In genomic region chr10:18056391-18056745, GRCm38 (mm10) we compare ENCODE assay signal across 8 mouse cellular contexts. TPM values are rescaled to one million over a fixed set of nuclear protein-coding genes. Genes with fewer than 3 reads are reported as not detected.
DNase-seq lines count a peak whose midpoint lies in the region; ATAC-seq and TF ChIP-seq lines count a peak whose summit lies in the region.

No protein-coding gene starts in this region.

- H3K9me3 ChIP-seq in kidney, postnatal 0 days (replicated peaks; ENCODE audit: low read length): no peaks in the 10 kb centered on the region
- H3K9me3 ChIP-seq in hindbrain, embryonic 14.5 days (ENCODE audit: control insufficient read depth, low read length): no peaks in the 10 kb centered on the region
- H3K9me3 ChIP-seq in midbrain, embryonic 16.5 days (replicated peaks; ENCODE audit: control insufficient read depth, low read length, poor library complexity, severe bottlenecking): no peaks in the 10 kb centered on the region

- H3K36me3 ChIP-seq in kidney, postnatal 0 days (ENCODE audit: insufficient read depth, low read length): no peaks in the 10 kb centered on the region
- H3K36me3 ChIP-seq in hindbrain, embryonic 14.5 days (replicated peaks; ENCODE audit: control insufficient read depth, insufficient read depth): no peaks in the 10 kb centered on the region
- no peaks in the 10 kb centered on the region for H3K36me3 ChIP-seq in midbrain, embryonic 16.5 days (ENCODE audit: control insufficient read depth, insufficient read depth, low read length)

- H3K4me2 ChIP-seq in kidney, postnatal 0 days (ENCODE audit: low read length): peak overlapping the region; percentile 62
- peak overlapping the region; percentile 71 for H3K4me2 ChIP-seq in hindbrain, embryonic 14.5 days (replicated peaks)
- H3K4me2 ChIP-seq in midbrain, embryonic 16.5 days (ENCODE audit: low read length): peak overlapping the region; percentile 86

- H3K4me1 ChIP-seq in kidney, postnatal 0 days (replicated peaks; ENCODE audit: insufficient read depth, low read length): peaks cover 20% of the 10 kb centered on the region
- H3K4me1 ChIP-seq in brown adipose tissue, adult 24 weeks (ENCODE audit: control insufficient read depth, insufficient read depth, insufficient read length, low read length): peaks cover 4% of the 10 kb centered on the region
- H3K4me1 ChIP-seq in hindbrain, embryonic 14.5 days (replicated peaks; ENCODE audit: control insufficient read depth, insufficient read depth, low read length): peaks cover 26% of the 10 kb centered on the region
- peaks cover 20% of the 10 kb centered on the region for H3K4me1 ChIP-seq in midbrain, embryonic 16.5 days (ENCODE audit: control insufficient read depth, insufficient read depth, low read length)

- under 1% methylated on average over 8 of the region's 8 CpGs for WGBS in kidney, postnatal 0 days
- WGBS in hindbrain, embryonic 14.5 days: 0% methylated on average over 8 of the region's 8 CpGs
- WGBS in midbrain, embryonic 16.5 days: 0% methylated on average over 8 of the region's 8 CpGs

- no peak for TF ChIP-seq CTCF in kidney, postnatal 0 days (IDR thresholded peaks at IDR 0.05; ENCODE audit: low read depth)

- H3K27ac ChIP-seq in kidney, postnatal 0 days: peak overlapping the region; percentile 92; the same call in 1 of the 2 replicates
- no peak overlapping the region for H3K27ac ChIP-seq in brown adipose tissue, adult 24 weeks (replicated peaks; ENCODE audit: low read depth, low read length)
- peak overlapping the region; percentile 96 for H3K27ac ChIP-seq in hindbrain, embryonic 14.5 days
- peak overlapping the region; percentile 96 for H3K27ac ChIP-seq in midbrain, embryonic 16.5 days (ENCODE audit: low read length)

- peak; percentile 44 for DNase-seq in kidney, postnatal 0 days (ENCODE audit: low spot score)
- no peak for DNase-seq in kidney, postnatal 10 days
- no peak for DNase-seq in hindbrain, embryonic 14.5 days (ENCODE audit: low spot score)
- no peak for DNase-seq in cerebellum, adult 9-11 months
- DNase-seq in layer of hippocampus, adult 9-11 months: no peak
- DNase-seq in right cerebral cortex, postnatal 25 days: no peak

- H3K4me3 ChIP-seq in kidney, postnatal 0 days (replicated peaks; ENCODE audit: low read depth, low read length): peak overlapping the region; percentile 96
- H3K4me3 ChIP-seq in brown adipose tissue, adult 24 weeks (ENCODE audit: insufficient read depth, low read depth, low read length): peak overlapping the region; percentile 100
- peak overlapping the region; percentile 100 for H3K4me3 ChIP-seq in hindbrain, embryonic 14.5 days (replicated peaks; ENCODE audit: low read length)
- peak overlapping the region; percentile 100 for H3K4me3 ChIP-seq in midbrain, embryonic 16.5 days (ENCODE audit: low read depth, low read length)

- H3K9ac ChIP-seq in kidney, postnatal 0 days (ENCODE audit: low read depth, low read length): peak overlapping the region; percentile 95
- H3K9ac ChIP-seq in hindbrain, embryonic 14.5 days: peak overlapping the region; percentile 98
- H3K9ac ChIP-seq in midbrain, embryonic 16.5 days (ENCODE audit: low read depth, low read length): peak overlapping the region; percentile 98

- no peaks in the 10 kb centered on the region for H3K27me3 ChIP-seq in kidney, postnatal 0 days (ENCODE audit: insufficient read depth, low read length)
- H3K27me3 ChIP-seq in hindbrain, embryonic 14.5 days (ENCODE audit: control insufficient read depth, insufficient read depth, low read length): no peaks in the 10 kb centered on the region
- no peaks in the 10 kb centered on the region for H3K27me3 ChIP-seq in midbrain, embryonic 16.5 days (ENCODE audit: control insufficient read depth, insufficient read depth, low read depth, low read length)

- ATAC-seq in kidney, postnatal 0 days (replicated peaks; ENCODE audit: low FRiP score, low read depth): no peak
- ATAC-seq in hindbrain, embryonic 14.5 days (ENCODE audit: low FRiP score): no peak
- ATAC-seq in midbrain, embryonic 16.5 days: no peak

RNA-seq across cellular contexts. Expression of gene Reps1, which starts 0.7 kb away (rescaled TPM):
- 13.7 and 19.5 TPM in 2 replicates for polyA plus RNA-seq in kidney, postnatal 0 days (2015; fragmentation: Nextera tagmentation; extraction: Ambion mirVana)
- polyA plus RNA-seq in brown adipose tissue, adult 24 weeks (2012; ENCODE audit: insufficient read depth, insufficient read length, missing spikeins): 8.5 and 13.6 TPM in 2 replicates
- 22.5 and 25.2 TPM in 2 replicates for polyA plus RNA-seq in hindbrain, embryonic 14.5 days (2014; fragmentation: Nextera tagmentation; extraction: Ambion mirVana)
- 12.7 and 16.1 TPM in 2 replicates for polyA plus RNA-seq in midbrain, embryonic 16.5 days (2015; fragmentation: Nextera tagmentation; extraction: Ambion mirVana)

RNA-seq across cellular contexts. Expression of gene Abracl, which starts 33.3 kb away (rescaled TPM):
- 192 and 194 TPM in 2 replicates for polyA plus RNA-seq in kidney, postnatal 0 days (2015; fragmentation: Nextera tagmentation; extraction: Ambion mirVana)
- 40.5 and 44.3 TPM in 2 replicates for polyA plus RNA-seq in brown adipose tissue, adult 24 weeks (2012; ENCODE audit: insufficient read depth, insufficient read length, missing spikeins)
- 50.7 and 70.4 TPM in 2 replicates for polyA plus RNA-seq in hindbrain, embryonic 14.5 days (2014; fragmentation: Nextera tagmentation; extraction: Ambion mirVana)
- 45.7 and 55.6 TPM in 2 replicates for polyA plus RNA-seq in midbrain, embryonic 16.5 days (2015; fragmentation: Nextera tagmentation; extraction: Ambion mirVana)
